Mouse (Mus musculus): ENCODE measurements around the gene Nepro.

Gene Nepro

GRCm38 (mm10) chr16:44724083-44724787, at the start of gene Nepro:
TSS of gene Nepro (plus strand) at chr16:44724301.
- DNase-seq (ENCODE audit: low spot score), result peak; percentile 89

- no peak for DNase-seq (ENCODE audit: low spot score)
These were observed 47.7 kb upstream of the Nepro start for GRCm38 (mm10) chr16:44676357-44676756.

- DNase-seq (ENCODE audit: low spot score), result no peak
These were observed 45.0 kb upstream of the Nepro start for GRCm38 (mm10) chr16:44679082-44679481.

- DNase-seq (ENCODE audit: low spot score), result no peak
These were observed 44.6 kb upstream of the Nepro start for GRCm38 (mm10) chr16:44679503-44679971.

- peak; percentile 26 for DNase-seq (ENCODE audit: low spot score)
These were observed 43.2 kb upstream of the Nepro start for GRCm38 (mm10) chr16:44680756-44681498.

GRCm38 (mm10) chr16:44684646-44685045, 39.5 kb upstream of the Nepro start:
- DNase-seq (ENCODE audit: low spot score), result no peak

GRCm38 (mm10) chr16:44685401-44685800, 38.7 kb upstream of the Nepro start:
- no peak for DNase-seq (ENCODE audit: low spot score)

GRCm38 (mm10) chr16:44686991-44687718, 36.9 kb upstream of the Nepro start:
- DNase-seq (ENCODE audit: low spot score), result no peak

- no peak for DNase-seq (ENCODE audit: low spot score)
These were observed 36.2 kb upstream of the Nepro start for GRCm38 (mm10) chr16:44687719-44688420.

- no peak for DNase-seq (ENCODE audit: low spot score)
These were observed 35.6 kb upstream of the Nepro start for GRCm38 (mm10) chr16:44688507-44688906.

- DNase-seq (ENCODE audit: low spot score), result no peak
These were observed 33.6 kb upstream of the Nepro start for GRCm38 (mm10) chr16:44690501-44690900.

GRCm38 (mm10) chr16:44691066-44691465, 33.0 kb upstream of the Nepro start:
- DNase-seq (ENCODE audit: low spot score), result no peak

- DNase-seq (ENCODE audit: low spot score), result peak; percentile 14
These were observed 32.5 kb upstream of the Nepro start for GRCm38 (mm10) chr16:44691561-44692141.

- DNase-seq (ENCODE audit: low spot score), result no peak
These were observed 31.6 kb upstream of the Nepro start for GRCm38 (mm10) chr16:44692541-44692940.

- DNase-seq (ENCODE audit: low spot score), result no peak
These were observed 30.4 kb upstream of the Nepro start for GRCm38 (mm10) chr16:44693695-44694094.

- DNase-seq (ENCODE audit: low spot score), result no peak
These were observed 28.8 kb upstream of the Nepro start for GRCm38 (mm10) chr16:44695214-44695858.

- DNase-seq (ENCODE audit: low spot score), result no peak
These were observed 28.1 kb upstream of the Nepro start for GRCm38 (mm10) chr16:44695859-44696620.

GRCm38 (mm10) chr16:44697473-44698205, 26.5 kb upstream of the Nepro start:
- no peak for DNase-seq (ENCODE audit: low spot score)

- DNase-seq (ENCODE audit: low spot score), result no peak
These were observed 22.9 kb upstream of the Nepro start for GRCm38 (mm10) chr16:44701155-44701554.

- no peak for DNase-seq (ENCODE audit: low spot score)
These were observed 21.8 kb upstream of the Nepro start for GRCm38 (mm10) chr16:44702272-44702671.
